Mouse (Mus musculus) midbrain, postnatal 0 days (tissue): ENCODE measurements around the gene Sstr4. TPM values are rescaled to one million over a fixed set of nuclear protein-coding genes. Genes with fewer than 3 reads are reported as not detected.

Experiments
- ATAC-seq: fragments of 200-750 bp; cut with Nextera tagmentation; 2 replicates; pipeline ENCODE4 v1.8.0; 2017; ENCODE audit warnings: moderate number of reproducible peaks, mild to moderate bottlenecking, moderate TSS enrichment, moderate library complexity; ENCODE audit not compliant: low FRiP score
- DNase-seq: peaks from one replicate; pipeline ENCODE4 v3.0.0-alpha.2; 2015; ENCODE audit warnings: low spot score
- H3K27ac ChIP-seq: fragments of 300-500 bp; sonication (generic); 2 replicates; pipeline ENCODE4 v1.5.1; 2014; ENCODE audit warnings: low read depth, mild to moderate bottlenecking, low read length, mixed read lengths
- H3K27me3 ChIP-seq: fragments of 300-500 bp; sonication (generic); 2 replicates; pipeline ENCODE4 v1.6.1; 2014; ENCODE audit warnings: low read length, control low read depth, mixed read lengths; ENCODE audit not compliant: insufficient read depth
- H3K36me3 ChIP-seq: fragments of 300-500 bp; sonication (generic); 2 replicates; pipeline ENCODE4 v1.6.1; 2014; ENCODE audit warnings: low read length, control low read depth, mixed read lengths; ENCODE audit not compliant: insufficient read depth
- H3K4me1 ChIP-seq: fragments of 300-500 bp; sonication (generic); 2 replicates; pipeline ENCODE4 v1.6.1; 2014; ENCODE audit warnings: mild to moderate bottlenecking, control low read depth, antibody characterized with exemption, low read length, mixed read lengths; ENCODE audit not compliant: insufficient read depth
- H3K4me2 ChIP-seq: fragments of 300-500 bp; sonication (generic); 2 replicates; pipeline ENCODE4 v1.6.1; 2014; ENCODE audit warnings: low read depth, mild to moderate bottlenecking, low read length, mixed read lengths; ENCODE audit not compliant: poor library complexity, severe bottlenecking
- H3K4me3 ChIP-seq: fragments of 300-500 bp; sonication (generic); 2 replicates; pipeline ENCODE4 v1.5.1; 2014; ENCODE audit warnings: low read depth, mild to moderate bottlenecking, low read length, moderate library complexity
- H3K9ac ChIP-seq: fragments of 300-500 bp; sonication (generic); replicated peaks from 2 replicates; pipeline ENCODE4 v1.6.1; 2014; ENCODE audit warnings: mild to moderate bottlenecking, low read length, moderate library complexity, mixed read lengths; ENCODE audit not compliant: poor library complexity, severe bottlenecking
- H3K9me3 ChIP-seq: fragments of 300-500 bp; sonication (generic); 2 replicates; pipeline ENCODE4 v1.6.1; 2016; ENCODE audit warnings: low read length, control low read depth
- CTCF ChIP-seq: IDR thresholded peaks from 2 replicates; pipeline ENCODE4 v1.5.1; 2016; ENCODE audit warnings: antibody characterized with exemption, mild to moderate bottlenecking
- WGBS: fragments of 180-500 bp; shearing (Covaris S2); extraction: QIAGEN DNeasy Blood & Tissue Kit; methylation state at CpG from one replicate; pipeline ENCODE4 v1.1.7; 2014; 5-methylcytosine and 5-hydroxymethylcytosine counted together
- polyA plus RNA-seq: library from polyadenylated mRNA; unstranded; fragments of >200 nt; fragmentation: Nextera tagmentation; extraction: Ambion mirVana; gene quantifications from 2 replicates; pipeline ENCODE4 v1.2.1, GENCODE M21; 2015
- total RNA-seq: library from RNA; depleted of rRNA; stranded (reverse); fragments of >200 nt; gene quantifications from 2 replicates; pipeline ENCODE4 v1.2.3, GENCODE M21; 2014

Sstr4 gene
- total and polyA plus RNA-seq, 2 experiments from 2014 or later, result 2.7 to 14.0 TPM

- ATAC-seq, result no peak
- no peak overlapping the region for H3K9ac ChIP-seq
- no peaks in the 10 kb centered on the region for H3K4me1 ChIP-seq
- no peaks in the 10 kb centered on the region for H3K27me3 ChIP-seq
- no peak for DNase-seq
- WGBS, result 81% methylated on average over 1 of the region's 1 CpGs
- H3K27ac ChIP-seq, result no peak overlapping the region
- H3K36me3 ChIP-seq, result no peaks in the 10 kb centered on the region
- no peaks in the 10 kb centered on the region for H3K9me3 ChIP-seq
- no peak overlapping the region for H3K4me3 ChIP-seq
- TF ChIP-seq CTCF, result no peak
- no peak overlapping the region for H3K4me2 ChIP-seq
Observed at GRCm38 (mm10) chr2:148352655-148353054, 42.5 kb upstream of the Sstr4 start.

- Histone ChIP-seq H3K27me3 (no peaks in the 10 kb centered on the region), H3K4me1 (no peaks in the 10 kb centered on the region), H3K27ac (no peak overlapping the region), H3K36me3 (no peaks in the 10 kb centered on the region), H3K4me3 (no peak overlapping the region), H3K4me2 (no peak overlapping the region), H3K9ac (no peak overlapping the region), H3K9me3 (no peaks in the 10 kb centered on the region)
- ATAC-seq, result no peak
- TF ChIP-seq CTCF, result no peak
- no peak for DNase-seq
- WGBS, result 88% methylated on average over 1 of the region's 1 CpGs
Observed at GRCm38 (mm10) chr2:148357145-148357544, 38.0 kb upstream of the Sstr4 start.

GRCm38 (mm10) chr2:148364536-148364935, 30.6 kb upstream of the Sstr4 start:
- peak; percentile 9 for DNase-seq
- H3K9me3 ChIP-seq, result no peaks in the 10 kb centered on the region
- no peak for TF ChIP-seq CTCF
- no peak overlapping the region for H3K4me3 ChIP-seq
- no peaks in the 10 kb centered on the region for H3K27me3 ChIP-seq
- no peaks in the 10 kb centered on the region for H3K36me3 ChIP-seq
- no peak overlapping the region for H3K27ac ChIP-seq
- 98% methylated on average over 3 of the region's 3 CpGs for WGBS
- ATAC-seq, result no peak
- H3K9ac ChIP-seq, result no peak overlapping the region
- H3K4me2 ChIP-seq, result no peak overlapping the region
- H3K4me1 ChIP-seq, result no peaks in the 10 kb centered on the region

- no peaks in the 10 kb centered on the region for H3K27me3 ChIP-seq
- WGBS, result 50% methylated on average over 1 of the region's 1 CpGs
- no peaks in the 10 kb centered on the region for H3K9me3 ChIP-seq
- H3K4me2 ChIP-seq, result no peak overlapping the region
- H3K9ac ChIP-seq, result no peak overlapping the region
- no peak overlapping the region for H3K27ac ChIP-seq
- H3K36me3 ChIP-seq, result no peaks in the 10 kb centered on the region
- H3K4me3 ChIP-seq, result no peak overlapping the region
- no peak for TF ChIP-seq CTCF
- H3K4me1 ChIP-seq, result no peaks in the 10 kb centered on the region
- DNase-seq (no peak), ATAC-seq (no peak)
Observed at GRCm38 (mm10) chr2:148365227-148365626, 29.9 kb upstream of the Sstr4 start.

- no peak overlapping the region for H3K9ac ChIP-seq
- no peaks in the 10 kb centered on the region for H3K4me1 ChIP-seq
- H3K4me3 ChIP-seq, result no peak overlapping the region
- no peaks in the 10 kb centered on the region for H3K27me3 ChIP-seq
- no peak overlapping the region for H3K4me2 ChIP-seq
- no peaks in the 10 kb centered on the region for H3K9me3 ChIP-seq
- H3K27ac ChIP-seq, result no peak overlapping the region
- TF ChIP-seq CTCF, result no peak
- H3K36me3 ChIP-seq, result no peaks in the 10 kb centered on the region
- no peak for DNase-seq
- 76% methylated on average over 4 of the region's 4 CpGs for WGBS
- ATAC-seq, result no peak
Observed at GRCm38 (mm10) chr2:148371743-148372630, 23.2 kb upstream of the Sstr4 start.

GRCm38 (mm10) chr2:148373602-148374071, 21.5 kb upstream of the Sstr4 start:
- DNase-seq, result no peak
- no peaks in the 10 kb centered on the region for H3K9me3 ChIP-seq
- H3K36me3 ChIP-seq, result no peaks in the 10 kb centered on the region

More at GRCm38 (mm10) chr2:148373602-148374071, 21.5 kb upstream of the Sstr4 start:
- Histone ChIP-seq H3K4me3 (no peak overlapping the region), H3K4me2 (no peak overlapping the region), H3K27me3 (no peaks in the 10 kb centered on the region), H3K27ac (no peak overlapping the region), H3K9ac (no peak overlapping the region), H3K4me1 (no peaks in the 10 kb centered on the region)
- WGBS, result 75% methylated on average over 2 of the region's 2 CpGs
- ATAC-seq, result no peak
- no peak for TF ChIP-seq CTCF
